Mouse (Mus musculus) heart, postnatal 0 days (tissue): ENCODE measurements at regions not wholly inside any gene's neighbourhood (a gene's known extent, or its start where the extent isn't known, plus 50 kb on each side); places are given as distances from the start of the nearest gene placed in this dataset.

Source experiments
- ATAC-seq: fragments of 200-750 bp; cut with Nextera tagmentation; 2 replicates; pipeline ENCODE4 v1.8.0; 2017; ENCODE audit warnings: low read depth, moderate number of reproducible peaks, moderate library complexity; ENCODE audit not compliant: insufficient read depth
- DNase-seq: peaks from one replicate; pipeline ENCODE4 v3.0.0-alpha.2; 2016; ENCODE audit warnings: low spot score
- H3K27ac ChIP-seq: fragments of 300-500 bp; sonication (generic); 2 replicates; pipeline ENCODE4 v1.5.1; 2014; ENCODE audit warnings: low read depth, mild to moderate bottlenecking
- H3K27me3 ChIP-seq: fragments of 300-500 bp; sonication (generic); 2 replicates; pipeline ENCODE4 v1.6.1; 2014; ENCODE audit warnings: low read length, mixed read lengths; ENCODE audit not compliant: control insufficient read depth, insufficient read depth
- H3K36me3 ChIP-seq: fragments of 300-500 bp; sonication (generic); replicated peaks from 2 replicates; pipeline ENCODE4 v1.6.1; 2014; ENCODE audit warnings: low read length, mixed read lengths; ENCODE audit not compliant: control insufficient read depth, insufficient read depth
- H3K4me1 ChIP-seq: fragments of 300-500 bp; sonication (generic); 2 replicates; pipeline ENCODE4 v1.6.1; 2014; ENCODE audit warnings: antibody characterized with exemption; ENCODE audit not compliant: control insufficient read depth, insufficient read depth
- H3K4me2 ChIP-seq: fragments of 300-500 bp; sonication (generic); 2 replicates; pipeline ENCODE4 v1.6.1; 2014; ENCODE audit warnings: low read depth, mild to moderate bottlenecking, low read length, moderate library complexity
- H3K4me3 ChIP-seq: fragments of 300-500 bp; sonication (generic); 2 replicates; pipeline ENCODE4 v1.5.1; 2014; ENCODE audit warnings: low read depth, low read length
- H3K9ac ChIP-seq: fragments of 300-500 bp; sonication (generic); replicated peaks from 2 replicates; pipeline ENCODE4 v1.6.1; 2014; ENCODE audit warnings: low read depth, low read length, mixed read lengths
- H3K9me3 ChIP-seq: fragments of 300-500 bp; sonication (generic); replicated peaks from 2 replicates; pipeline ENCODE4 v1.6.1; 2016; ENCODE audit warnings: low read length; ENCODE audit not compliant: control insufficient read depth
- CTCF ChIP-seq: IDR thresholded peaks from 2 replicates; pipeline ENCODE4 v1.5.1; 2016; ENCODE audit warnings: antibody characterized with exemption, control low read depth, low read depth
- EP300 ChIP-seq: IDR thresholded peaks from 2 replicates; pipeline ENCODE4 v1.6.1; 2016; ENCODE audit warnings: antibody characterized with exemption, low read depth
- WGBS: fragments of 180-500 bp; shearing (Covaris S2); extraction: QIAGEN DNeasy Blood & Tissue Kit; methylation state at CpG from one replicate; pipeline ENCODE4 v1.1.7; 2014; 5-methylcytosine and 5-hydroxymethylcytosine counted together

- Histone ChIP-seq H3K4me2 (no peak overlapping the region), H3K36me3 (no peaks in the 10 kb centered on the region), H3K4me3 (no peak overlapping the region), H3K9ac (no peak overlapping the region), H3K27ac (no peak overlapping the region), H3K9me3 (no peaks in the 10 kb centered on the region), H3K27me3 (peaks cover 96% of the 10 kb centered on the region), H3K4me1 (no peaks in the 10 kb centered on the region)
- WGBS: 5% methylated on average over 21 of the region's 21 CpGs
- DNase-seq (no peak), ATAC-seq (no peak)
- no peak for TF ChIP-seq CTCF
- TF ChIP-seq EP300: no peak
Observed at GRCm38 (mm10) chr6:51183576-51184420, 248.7 kb upstream of the Nfe2l3 start.

- Histone ChIP-seq H3K4me3 (no peak overlapping the region), H3K4me1 (no peaks in the 10 kb centered on the region), H3K36me3 (no peaks in the 10 kb centered on the region), H3K4me2 (no peak overlapping the region), H3K9ac (no peak overlapping the region), H3K9me3 (no peaks in the 10 kb centered on the region), H3K27ac (no peak overlapping the region), H3K27me3 (peaks cover 96% of the 10 kb centered on the region)
- ATAC-seq (no peak), DNase-seq (no peak)
- WGBS: 5% methylated on average over 3 of the region's 3 CpGs
- no peak for TF ChIP-seq CTCF
- TF ChIP-seq EP300: no peak
Observed at GRCm38 (mm10) chr6:51184500-51184899, 248.0 kb upstream of the Nfe2l3 start.

GRCm38 (mm10) chr6:51185201-51185600, 247.3 kb upstream of the Nfe2l3 start:
- WGBS: 28% methylated on average over 6 of the region's 6 CpGs
- Histone ChIP-seq H3K9ac (no peak overlapping the region), H3K4me1 (no peaks in the 10 kb centered on the region), H3K4me3 (no peak overlapping the region), H3K9me3 (no peaks in the 10 kb centered on the region), H3K27ac (no peak overlapping the region), H3K4me2 (no peak overlapping the region), H3K36me3 (no peaks in the 10 kb centered on the region), H3K27me3 (peaks cover 96% of the 10 kb centered on the region)
- TF ChIP-seq EP300 (no peak), CTCF (no peak)
- DNase-seq: no peak
- ATAC-seq: no peak

- WGBS: 70% methylated on average over 3 of the region's 3 CpGs
Observed at GRCm38 (mm10) chr6:51189173-51189572, 243.3 kb upstream of the Nfe2l3 start.

GRCm38 (mm10) chr6:51192826-51193225, 239.6 kb upstream of the Nfe2l3 start:
- Histone ChIP-seq H3K4me1 (no peaks in the 10 kb centered on the region), H3K4me3 (no peak overlapping the region), H3K4me2 (no peak overlapping the region), H3K27me3 (peaks cover 83% of the 10 kb centered on the region), H3K9ac (no peak overlapping the region), H3K27ac (no peak overlapping the region), H3K36me3 (no peaks in the 10 kb centered on the region), H3K9me3 (no peaks in the 10 kb centered on the region)
- no peak for TF ChIP-seq CTCF
- TF ChIP-seq EP300: no peak
- DNase-seq (no peak), ATAC-seq (no peak)
- 52% methylated on average over 8 of the region's 8 CpGs for WGBS

More at GRCm38 (mm10) chr6:51189173-51189572, 243.3 kb upstream of the Nfe2l3 start:
- Histone ChIP-seq H3K9ac (no peak overlapping the region), H3K4me1 (no peaks in the 10 kb centered on the region), H3K27me3 (peaks cover 93% of the 10 kb centered on the region), H3K4me2 (no peak overlapping the region), H3K9me3 (no peaks in the 10 kb centered on the region), H3K4me3 (no peak overlapping the region), H3K27ac (no peak overlapping the region), H3K36me3 (no peaks in the 10 kb centered on the region)
- TF ChIP-seq CTCF: no peak
- no peak for TF ChIP-seq EP300
- DNase-seq (no peak), ATAC-seq (no peak)

- H3K27ac ChIP-seq: no peak overlapping the region
- H3K36me3 ChIP-seq: no peaks in the 10 kb centered on the region
- TF ChIP-seq EP300: no peak
- no peak for TF ChIP-seq CTCF
- ATAC-seq: no peak
- WGBS: 16% methylated on average over 12 of the region's 12 CpGs
- no peak overlapping the region for H3K9ac ChIP-seq
- H3K4me1 ChIP-seq: no peaks in the 10 kb centered on the region
- DNase-seq: no peak
- no peaks in the 10 kb centered on the region for H3K9me3 ChIP-seq
- no peak overlapping the region for H3K4me2 ChIP-seq
- peaks cover 78% of the 10 kb centered on the region for H3K27me3 ChIP-seq
- no peak overlapping the region for H3K4me3 ChIP-seq
Observed at GRCm38 (mm10) chr6:51193356-51193755, 239.1 kb upstream of the Nfe2l3 start.
